Mouse (Mus musculus) embryonic fibroblast, embryonic 13.5 days (primary cell): ENCODE measurements at regions not wholly inside any gene's neighbourhood (a gene's known extent, or its start where the extent isn't known, plus 50 kb on each side); places are given as distances from the start of the nearest gene placed in this dataset.
"Not testable (repeated sequence)": the region's sequence is repeated elsewhere in the genome, so short reads cannot be mapped to it uniquely, and the experiment has no call there.

Source experiments
- H3K27ac ChIP-seq: 2 replicates; pipeline ENCODE4 v1.5.1; 2012; ENCODE audit warnings: low read length, control low read depth, inconsistent platforms; ENCODE audit not compliant: insufficient read depth
- H3K4me1 ChIP-seq: 2 replicates; pipeline ENCODE4 v1.6.1; 2011; ENCODE audit warnings: low read length; ENCODE audit not compliant: control insufficient read depth, insufficient read depth
- H3K4me3 ChIP-seq: 2 replicates; pipeline ENCODE4 v1.5.1; 2011; ENCODE audit warnings: mild to moderate bottlenecking, control low read depth, low read length; ENCODE audit not compliant: insufficient read depth
- CTCF ChIP-seq: IDR thresholded peaks from 2 replicates; pipeline ENCODE4 v1.5.1; 2011; ENCODE audit warnings: mild to moderate bottlenecking, control low read depth, low read length, moderate library complexity, borderline replicate concordance; ENCODE audit not compliant: insufficient read depth
- POLR2A ChIP-seq: IDR thresholded peaks from 2 replicates; pipeline ENCODE4 v1.6.1; 2011; ENCODE audit warnings: low read depth, mild to moderate bottlenecking, control low read depth, low read length, moderate library complexity

DNA sequence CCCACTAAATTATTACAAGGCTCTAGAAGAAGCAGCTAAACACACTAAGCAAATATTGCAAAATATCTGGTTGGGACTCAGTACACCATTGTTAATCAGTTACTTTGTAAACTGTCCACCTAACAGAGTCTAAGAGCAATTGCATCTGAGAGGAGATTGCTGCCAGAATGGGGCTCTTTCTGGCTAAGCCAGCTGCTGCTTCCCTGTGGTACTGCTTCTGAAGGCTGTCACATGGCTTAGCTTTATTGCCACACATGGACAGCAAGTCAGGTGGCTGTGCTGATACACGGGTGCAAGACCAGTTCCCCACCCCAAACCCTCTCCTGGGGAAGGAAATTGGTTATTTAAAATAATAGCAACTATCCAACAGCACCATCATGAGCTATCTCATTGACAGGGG, 493.9 kb downstream of the Tns1 start:
- H3K4me1 ChIP-seq, result no peaks in the 10 kb centered on the region
- no peak overlapping the region for H3K4me3 ChIP-seq
- TF ChIP-seq POLR2A (no peak), CTCF (no peak)
- H3K27ac ChIP-seq, result no peak overlapping the region

DNA sequence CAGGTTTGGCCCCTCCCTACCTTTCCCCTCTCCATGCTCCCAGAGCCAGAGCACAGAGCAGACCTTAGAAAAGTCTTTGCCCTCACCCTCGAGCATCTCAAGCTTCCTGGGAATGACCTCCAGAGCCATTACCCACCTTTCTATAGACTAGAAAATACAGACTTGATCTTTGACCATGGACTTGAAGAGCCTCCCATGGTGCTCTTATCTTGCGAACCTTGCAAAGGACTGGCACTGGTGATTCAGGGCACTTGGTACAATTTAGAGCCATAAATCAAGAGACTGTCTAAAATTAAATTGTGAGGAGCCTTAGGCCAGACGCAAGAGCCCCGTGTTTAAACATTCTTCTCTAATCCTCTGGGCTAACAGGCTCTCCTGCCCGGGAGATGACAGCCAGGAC, 498.9 kb downstream of the Tns1 start:
- no peak overlapping the region for H3K27ac ChIP-seq
- no peaks in the 10 kb centered on the region for H3K4me1 ChIP-seq
- TF ChIP-seq POLR2A (no peak), CTCF (no peak)
- H3K4me3 ChIP-seq, result no peak overlapping the region

DNA sequence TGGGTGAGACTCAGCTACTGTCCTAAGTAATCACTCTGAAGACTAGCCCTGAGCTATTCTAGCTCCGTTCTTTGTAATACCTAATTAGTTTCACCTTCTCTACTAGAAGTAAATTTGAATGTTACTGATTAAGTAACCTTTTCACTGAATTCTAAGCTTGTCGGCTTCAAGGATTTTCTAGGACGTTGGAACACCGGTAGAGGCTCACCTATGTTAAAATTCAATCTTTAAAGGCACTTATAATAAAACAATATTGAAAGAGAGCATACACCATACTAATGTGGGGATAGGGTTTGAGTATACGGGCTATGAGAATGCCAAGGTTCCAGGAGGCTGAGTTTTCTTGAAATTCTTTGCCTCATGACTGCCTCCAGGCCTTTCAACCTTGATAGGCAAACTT, 503.1 kb downstream of the Tns1 start:
- not testable (repeated sequence) for H3K4me1 ChIP-seq, H3K4me3 ChIP-seq, H3K27ac ChIP-seq

DNA sequence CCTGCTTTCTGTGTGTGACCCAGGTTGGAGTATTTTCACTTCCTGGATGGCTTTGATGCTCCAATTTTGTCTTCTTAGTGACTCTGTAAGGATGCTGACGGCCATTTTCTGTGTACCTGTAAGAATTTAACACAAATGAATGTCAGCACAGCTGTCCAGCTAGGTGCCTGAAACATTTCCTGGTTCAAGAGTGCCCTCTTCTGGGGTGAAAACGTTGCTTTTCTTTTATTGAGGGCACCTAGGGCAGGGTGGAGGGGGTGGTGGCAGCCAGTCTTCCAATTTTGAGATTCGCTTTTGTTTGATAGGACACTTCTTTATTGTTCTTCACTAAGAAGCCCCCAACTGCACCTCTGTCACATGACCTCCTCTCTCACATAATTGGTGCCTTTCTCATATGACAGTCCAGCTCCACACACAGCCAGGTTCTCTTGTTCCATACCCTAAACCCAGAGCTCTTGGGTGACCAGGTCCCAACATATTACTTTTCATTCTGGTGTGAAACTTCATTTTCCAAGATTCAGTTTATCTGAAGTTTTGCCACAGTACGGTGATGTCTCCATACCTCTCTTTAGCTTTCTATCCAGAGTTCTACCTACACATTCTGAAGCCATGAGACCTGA, 505.6 kb downstream of the Tns1 start:
- Histone ChIP-seq H3K4me1 (no peaks in the 10 kb centered on the region), H3K27ac (no peak overlapping the region), H3K4me3 (no peak overlapping the region)
- TF ChIP-seq CTCF (no peak), POLR2A (no peak)

DNA sequence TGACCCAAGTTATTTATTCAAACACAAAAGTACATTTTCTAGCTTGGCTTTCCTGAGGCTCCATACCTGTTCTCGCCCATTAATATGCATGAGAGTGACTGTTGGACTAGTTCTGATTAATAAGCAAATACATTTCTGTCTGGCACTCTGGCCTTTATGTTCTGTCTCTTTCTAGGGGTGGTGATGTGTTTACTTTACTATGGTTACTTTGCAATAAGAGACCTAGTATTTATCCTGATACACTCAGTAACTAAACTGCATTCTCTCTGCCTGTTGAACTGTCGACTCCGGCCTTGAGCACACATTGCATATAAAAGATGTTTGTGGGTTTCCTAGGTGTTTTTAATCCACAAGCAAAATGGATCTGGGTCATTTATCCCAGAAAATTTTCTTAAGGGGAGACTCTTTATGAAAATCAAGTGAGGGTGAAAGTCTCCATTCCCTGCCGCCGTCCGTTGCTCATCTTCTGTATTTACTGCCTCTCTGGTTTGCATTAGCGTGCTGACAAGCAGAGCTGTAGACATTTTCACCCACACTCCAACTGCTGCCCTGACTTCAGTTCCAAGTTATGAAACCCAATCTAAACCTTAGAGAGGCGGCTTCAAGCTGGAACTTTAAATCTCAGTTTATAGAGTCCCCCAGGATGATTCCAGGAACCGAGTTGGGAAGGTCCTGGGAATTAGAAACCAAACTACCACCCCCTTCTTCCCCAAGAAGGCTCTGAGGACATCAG, 530.4 kb downstream of the Tns1 start:
- Histone ChIP-seq H3K27ac (no peak overlapping the region; the same call in 1 of the 2 replicates), H3K4me3 (no peak overlapping the region), H3K4me1 (no peaks in the 10 kb centered on the region)
- TF ChIP-seq POLR2A, result no peak
- no peak for TF ChIP-seq CTCF

DNA sequence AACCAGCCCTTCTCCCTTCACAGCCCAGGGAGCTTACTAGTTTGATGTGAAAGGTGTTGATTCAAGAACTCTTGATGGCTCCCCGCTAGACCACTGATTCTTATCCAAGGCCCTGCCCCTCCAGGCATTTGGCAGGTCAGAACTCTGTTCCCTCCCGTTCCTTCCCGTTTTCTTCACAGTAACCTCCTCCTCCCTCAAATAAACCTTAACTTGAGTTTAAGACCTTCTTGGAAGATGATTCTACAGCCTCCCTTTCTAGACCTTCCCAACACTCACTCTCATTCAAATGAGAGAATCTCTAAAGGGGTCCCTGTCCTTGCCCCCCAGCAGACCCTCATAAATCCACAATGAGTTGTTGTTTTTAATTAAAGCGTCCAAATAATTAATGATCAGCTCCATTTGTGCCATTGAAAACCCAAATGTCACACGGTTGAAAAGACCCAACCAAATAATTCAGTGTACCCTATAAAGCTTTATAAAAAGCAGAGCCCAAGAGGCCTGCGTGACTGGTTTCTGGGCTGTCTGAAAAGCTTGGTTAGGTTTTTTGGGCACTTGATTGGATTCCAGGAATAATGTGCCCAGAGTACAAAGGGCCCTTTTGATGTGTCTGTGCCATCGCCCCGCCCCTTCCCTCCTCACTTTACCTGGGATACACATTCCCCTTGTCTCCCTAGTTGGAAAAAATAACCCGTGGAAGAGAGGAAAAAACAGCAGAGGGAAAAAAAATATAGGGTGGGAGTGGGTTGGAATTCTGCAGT, 532.7 kb downstream of the Tns1 start:
- H3K4me1 ChIP-seq, result no peaks in the 10 kb centered on the region
- no peak overlapping the region for H3K27ac ChIP-seq
- no peak for TF ChIP-seq POLR2A
- no peak overlapping the region for H3K4me3 ChIP-seq

DNA sequence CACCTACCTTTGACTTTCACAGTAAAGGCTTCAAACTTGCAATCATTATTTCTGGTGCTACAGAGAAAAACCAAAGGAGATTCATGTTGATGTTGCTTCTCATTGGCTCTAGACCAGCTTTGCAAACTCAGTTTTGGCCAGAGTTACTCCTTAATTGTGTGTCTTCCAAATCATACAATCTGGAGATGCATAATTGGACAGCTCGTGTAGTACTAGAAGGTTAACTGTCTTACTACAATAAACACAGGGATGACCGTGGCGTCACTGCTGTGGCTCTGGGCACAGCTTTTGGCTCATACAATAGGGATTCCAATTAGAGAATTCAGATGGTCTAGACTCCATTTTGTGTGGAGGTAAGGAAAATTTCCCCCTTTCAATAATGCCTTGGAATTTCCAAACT, 544.6 kb downstream of the Tns1 start:
- Histone ChIP-seq H3K27ac (no peak overlapping the region), H3K4me3 (no peak overlapping the region), H3K4me1 (no peaks in the 10 kb centered on the region)
- no peak for TF ChIP-seq POLR2A
- TF ChIP-seq CTCF, result no peak

DNA sequence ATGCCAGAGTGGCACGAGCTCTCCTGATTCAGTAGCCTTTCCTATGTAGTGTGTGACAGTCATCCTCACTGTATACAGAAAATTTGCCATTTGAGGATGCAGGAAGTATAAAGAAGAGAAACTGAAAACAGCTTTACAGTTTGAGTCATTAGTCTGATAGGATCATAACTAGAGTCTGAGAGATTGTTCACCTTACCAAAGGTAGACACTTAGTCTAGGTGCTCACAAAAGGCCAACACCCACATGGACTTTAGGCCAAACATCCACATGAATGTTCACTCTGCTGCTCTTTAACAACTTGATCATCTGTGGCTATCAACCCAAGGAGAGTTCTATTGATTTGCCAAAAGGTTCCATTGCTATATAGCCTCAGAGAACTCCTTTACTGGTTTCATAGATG, 547.2 kb downstream of the Tns1 start:
- TF ChIP-seq POLR2A (no peak), CTCF (no peak)
- Histone ChIP-seq H3K27ac (no peak overlapping the region), H3K4me1 (no peaks in the 10 kb centered on the region), H3K4me3 (no peak overlapping the region)

DNA sequence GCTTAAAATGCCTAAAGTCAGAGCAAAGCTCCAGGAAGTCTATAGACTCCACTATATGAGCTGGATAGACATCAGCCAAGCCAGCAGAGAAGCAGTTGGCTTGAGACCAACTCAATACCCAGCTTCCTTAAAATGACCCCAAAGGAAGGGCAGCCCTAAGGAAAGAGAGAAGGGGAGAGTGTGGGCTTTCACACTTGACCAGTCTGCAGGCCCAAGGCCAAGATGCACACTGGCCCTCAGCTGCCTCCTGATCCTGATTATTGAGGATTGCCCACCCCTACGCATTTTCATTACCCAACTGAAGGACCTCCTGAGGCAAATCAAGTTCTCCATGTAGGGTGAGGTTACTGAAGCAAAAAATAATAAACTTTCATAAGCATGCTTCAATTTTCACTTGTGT, 548.6 kb downstream of the Tns1 start:
- no peak overlapping the region for H3K27ac ChIP-seq
- TF ChIP-seq CTCF (no peak), POLR2A (no peak)
- H3K4me3 ChIP-seq, result no peak overlapping the region
- H3K4me1 ChIP-seq, result no peaks in the 10 kb centered on the region

DNA sequence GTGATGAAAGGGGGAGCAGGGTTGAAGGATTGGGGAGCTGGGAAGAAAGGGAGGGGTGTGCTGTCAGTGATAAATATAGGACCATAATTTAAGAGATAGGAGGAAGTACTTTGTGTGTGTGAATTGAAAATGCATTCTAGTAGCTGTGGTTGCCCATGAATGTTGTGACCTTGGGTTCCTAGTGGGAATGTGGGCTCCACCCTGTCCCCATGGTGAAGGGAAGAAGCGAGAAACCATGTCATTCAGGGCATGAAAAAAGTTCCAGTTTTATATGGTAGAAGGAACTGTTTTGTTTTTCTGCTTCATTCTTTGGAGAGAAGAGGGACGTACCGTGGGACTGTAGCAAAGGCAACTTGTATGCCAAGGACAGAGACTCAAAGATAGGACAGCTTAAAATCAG, 553.3 kb downstream of the Tns1 start:
- no peaks in the 10 kb centered on the region for H3K4me1 ChIP-seq
- TF ChIP-seq POLR2A (no peak), CTCF (no peak)
- no peak overlapping the region for H3K4me3 ChIP-seq
- H3K27ac ChIP-seq, result no peak overlapping the region
